Mouse (Mus musculus): ENCODE data around the gene Fam185a.

- TF ChIP-seq POLR2A (IDR thresholded peaks at IDR 0.05; ENCODE audit: insufficient read length, low read depth), result no peak
- no peak for TF ChIP-seq MAX (IDR thresholded peaks at IDR 0.05; ENCODE audit: low read depth)
- no peak for TF ChIP-seq POLR2AphosphoS2 (IDR thresholded peaks at IDR 0.05; ENCODE audit: insufficient read length, low read depth)
- no peak for TF ChIP-seq MYOD1 (IDR thresholded peaks at IDR 0.05; ENCODE audit: control insufficient read depth in 1 of 3, insufficient read length in 2 of 3, low read depth in 2 of 3)
- TF ChIP-seq USF1 (IDR thresholded peaks at IDR 0.05; ENCODE audit: low read depth), result no peak
- no peak for TF ChIP-seq E2F4 (IDR thresholded peaks at IDR 0.05; ENCODE audit: insufficient read depth)
- TF ChIP-seq CEBPB (IDR thresholded peaks at IDR 0.05; ENCODE audit: insufficient read depth, poor library complexity, severe bottlenecking), result no peak
- TF ChIP-seq TCF3 (IDR thresholded peaks at IDR 0.05; ENCODE audit: insufficient read length, low read depth), result no peak
- TF ChIP-seq TCF12 (IDR thresholded peaks at IDR 0.05; ENCODE audit: insufficient read depth, poor library complexity, severe bottlenecking), result no peak
- TF ChIP-seq SRF (IDR thresholded peaks at IDR 0.05; ENCODE audit: control insufficient read depth, insufficient read length, low read depth), result no peak
- no peak for TF ChIP-seq MYOG (IDR thresholded peaks at IDR 0.05; ENCODE audit: control insufficient read depth in 1 of 3, insufficient read depth in 1 of 3, insufficient read length in 2 of 3, low read depth in 2 of 3)
- TF ChIP-seq REST (IDR thresholded peaks at IDR 0.05; ENCODE audit: insufficient read depth, insufficient read length), result no peak
These were observed 33.0 kb upstream of the Fam185a start for GRCm38 (mm10) chr5:21391616-21392384.

All from myocyte (in vitro differentiated cells).